Mouse (Mus musculus) frontal cortex, adult (tissue): ENCODE measurements around the gene Pla2g2f.

Source experiments
- ATAC-seq: cut with Nextera tagmentation; 2 replicates; pipeline ENCODE4 v1.9.2; 2017; ENCODE audit warnings: mild to moderate bottlenecking, moderate library complexity, mixed read lengths; ENCODE audit not compliant: low TSS enrichment

The Pla2g2f gene

GRCm38 (mm10) chr4:138757416-138757815 is at the start of gene Pla2g2f:
Gene Pla2g2f, minus strand, starts transcription at chr4:138757626.
- ATAC-seq = no peak

GRCm38 (mm10) chr4:138806920-138807541 is 49.6 kb upstream of the Pla2g2f start:
- ATAC-seq = no peak

GRCm38 (mm10) chr4:138806160-138806559 is 48.7 kb upstream of the Pla2g2f start:
- no peak for ATAC-seq

GRCm38 (mm10) chr4:138805248-138805647 is 47.8 kb upstream of the Pla2g2f start:
- ATAC-seq = no peak

- ATAC-seq = no peak
These were observed 45.5 kb upstream of the Pla2g2f start for GRCm38 (mm10) chr4:138802917-138803316.

- ATAC-seq = peak; percentile 82
These were observed 44.2 kb upstream of the Pla2g2f start for GRCm38 (mm10) chr4:138801631-138802030.

GRCm38 (mm10) chr4:138800134-138800744 is 42.8 kb upstream of the Pla2g2f start:
- no peak for ATAC-seq

- peak; percentile 28 for ATAC-seq
These were observed 39.8 kb upstream of the Pla2g2f start for GRCm38 (mm10) chr4:138797217-138797570.

GRCm38 (mm10) chr4:138796513-138797216 is 39.2 kb upstream of the Pla2g2f start:
- ATAC-seq = no peak

GRCm38 (mm10) chr4:138794344-138794743 is 36.9 kb upstream of the Pla2g2f start:
- ATAC-seq = no peak

- peak; percentile 56; the same call in 1 of the 2 replicates for ATAC-seq
These were observed 35.9 kb upstream of the Pla2g2f start for GRCm38 (mm10) chr4:138793276-138793675.

- ATAC-seq = no peak
These were observed 35.2 kb upstream of the Pla2g2f start for GRCm38 (mm10) chr4:138792599-138792998.

GRCm38 (mm10) chr4:138791452-138791851 is 34.0 kb upstream of the Pla2g2f start:
- no peak for ATAC-seq

- ATAC-seq = no peak
These were observed 31.0 kb upstream of the Pla2g2f start for GRCm38 (mm10) chr4:138788381-138788780.

- 0 out of 2 replicates have a peak, but pooled peaks have one; percentile 36 for ATAC-seq
These were observed 28.7 kb upstream of the Pla2g2f start for GRCm38 (mm10) chr4:138786141-138786540.

GRCm38 (mm10) chr4:138785721-138786120 is 28.3 kb upstream of the Pla2g2f start:
- ATAC-seq = 0 out of 2 replicates have a peak, but pooled peaks have one; percentile 3

GRCm38 (mm10) chr4:138782098-138782497 is 24.7 kb upstream of the Pla2g2f start:
- ATAC-seq = peak; percentile 71; the same call in 1 of the 2 replicates

- no peak for ATAC-seq
These were observed 22.9 kb upstream of the Pla2g2f start for GRCm38 (mm10) chr4:138780300-138780699.

- ATAC-seq = no peak
These were observed 20.3 kb upstream of the Pla2g2f start for GRCm38 (mm10) chr4:138777417-138778407.

- ATAC-seq = no peak
These were observed 18.0 kb upstream of the Pla2g2f start, which contains the start of gene Pla2g2d for GRCm38 (mm10) chr4:138775435-138775834. Gene Pla2g2d, plus strand, starts transcription at chr4:138775735.

GRCm38 (mm10) chr4:138772386-138772785 is 15.0 kb upstream of the Pla2g2f start:
- ATAC-seq = no peak

- no peak for ATAC-seq
These were observed 14.5 kb upstream of the Pla2g2f start for GRCm38 (mm10) chr4:138771970-138772369.
